Mouse (Mus musculus) intestine, postnatal 0 days (tissue): ENCODE measurements around the gene Gpr139. TPM values are rescaled to one million over a fixed set of nuclear protein-coding genes. Genes with fewer than 3 reads are reported as not detected.

ENCODE experiments used
- ATAC-seq: fragments of 200-750 bp; cut with Nextera tagmentation; 2 replicates; pipeline ENCODE4 v1.8.0; 2017; ENCODE audit warnings: mild to moderate bottlenecking, moderate TSS enrichment, moderate library complexity
- H3K27ac ChIP-seq: fragments of 300-500 bp; sonication (generic); 2 replicates; pipeline ENCODE4 v1.5.1; 2014; ENCODE audit warnings: mild to moderate bottlenecking, low read depth, low read length, moderate library complexity
- H3K27me3 ChIP-seq: fragments of 300-500 bp; sonication (generic); replicated peaks from 2 replicates; pipeline ENCODE4 v1.6.1; 2014; ENCODE audit warnings: low read length, mixed read lengths; ENCODE audit not compliant: control insufficient read depth, insufficient read depth
- H3K36me3 ChIP-seq: fragments of 300-500 bp; sonication (generic); 2 replicates; pipeline ENCODE4 v1.6.1; 2014; ENCODE audit warnings: mild to moderate bottlenecking, moderate library complexity; ENCODE audit not compliant: control insufficient read depth, insufficient read depth
- H3K4me1 ChIP-seq: fragments of 300-500 bp; sonication (generic); replicated peaks from 2 replicates; pipeline ENCODE4 v1.6.1; 2014; ENCODE audit warnings: antibody characterized with exemption, low read length, mixed read lengths; ENCODE audit not compliant: control insufficient read depth, insufficient read depth
- H3K4me2 ChIP-seq: fragments of 300-500 bp; sonication (generic); replicated peaks from 2 replicates; pipeline ENCODE4 v1.6.1; 2014; ENCODE audit warnings: low read depth, mild to moderate bottlenecking, moderate library complexity
- H3K4me3 ChIP-seq: fragments of 300-500 bp; sonication (generic); 2 replicates; pipeline ENCODE4 v1.5.1; 2014; ENCODE audit warnings: low read depth, low read length
- H3K9ac ChIP-seq: fragments of 300-500 bp; sonication (generic); 2 replicates; pipeline ENCODE4 v1.6.1; 2014; ENCODE audit warnings: mild to moderate bottlenecking, low read depth, low read length
- H3K9me3 ChIP-seq: fragments of 300-500 bp; sonication (generic); 2 replicates; pipeline ENCODE4 v1.6.1; 2016; ENCODE audit warnings: mixed run types; ENCODE audit not compliant: control insufficient read depth
- CTCF ChIP-seq: sonication (generic); IDR thresholded peaks from 2 replicates; pipeline ENCODE4 v1.5.1; 2016; ENCODE audit warnings: low read depth, mild to moderate bottlenecking, control low read depth, antibody characterized with exemption, moderate library complexity
- WGBS: fragments of 180-500 bp; shearing (Covaris S2); extraction: QIAGEN DNeasy Blood & Tissue Kit; methylation state at CpG from one replicate; pipeline ENCODE4 v1.1.7; 2014; 5-methylcytosine and 5-hydroxymethylcytosine counted together
- polyA plus RNA-seq: library from polyadenylated mRNA; unstranded; fragments of >200 nt; fragmentation: Nextera tagmentation; extraction: Ambion mirVana; gene quantifications from 2 replicates; pipeline ENCODE4 v1.2.1, GENCODE M21; 2015

Gene Gpr139
- polyA plus RNA-seq, 1 experiment from 2014 or later: not detected

DNA sequence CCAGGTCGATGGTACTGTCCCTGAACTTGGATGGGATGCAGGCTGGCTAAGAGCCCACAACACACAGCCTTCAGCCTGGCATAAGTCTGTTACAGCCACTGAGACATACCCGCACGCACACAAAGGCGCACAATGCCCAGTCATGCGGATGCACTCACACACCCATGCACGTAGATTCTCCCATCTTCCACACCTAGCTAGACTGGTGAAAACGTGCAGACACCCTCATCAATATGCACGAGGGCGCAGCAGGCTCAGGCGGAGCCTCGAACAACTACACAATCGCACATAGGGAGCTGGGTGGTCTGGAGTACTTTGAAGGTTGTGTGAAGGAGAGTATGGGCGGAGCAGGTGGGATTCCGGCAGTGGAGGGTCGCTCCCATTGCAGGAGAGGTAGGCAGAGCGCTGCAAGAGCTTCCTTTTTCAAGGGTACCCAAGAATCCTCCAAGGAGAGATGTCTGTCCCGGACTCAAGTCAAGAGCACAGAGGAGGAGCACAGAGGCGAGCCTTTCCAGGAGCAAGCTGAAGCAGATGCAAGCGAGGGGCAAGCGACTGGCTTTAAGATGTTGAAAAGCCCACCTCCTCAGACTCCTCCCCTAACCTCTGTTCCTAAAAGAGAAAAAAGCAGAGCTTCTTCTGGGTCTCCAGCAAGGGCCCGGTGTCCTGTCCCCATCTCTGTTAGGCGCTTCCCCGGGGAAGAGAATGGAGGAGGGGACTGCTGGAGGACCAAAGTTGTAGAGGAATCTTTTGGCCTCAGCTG lies 958 bp upstream of the Gpr139 start:
- peaks cover 20% of the 10 kb centered on the region for H3K27me3 ChIP-seq
- no peak overlapping the region for H3K4me2 ChIP-seq
- no peak overlapping the region for H3K27ac ChIP-seq
- H3K9me3 ChIP-seq: no peaks in the 10 kb centered on the region
- H3K4me3 ChIP-seq: no peak overlapping the region
- no peak for TF ChIP-seq CTCF
- H3K36me3 ChIP-seq: no peaks in the 10 kb centered on the region
- no peak for ATAC-seq
- WGBS: 6% methylated on average over 23 of the region's 23 CpGs
- H3K9ac ChIP-seq: no peak overlapping the region
- no peaks in the 10 kb centered on the region for H3K4me1 ChIP-seq

DNA sequence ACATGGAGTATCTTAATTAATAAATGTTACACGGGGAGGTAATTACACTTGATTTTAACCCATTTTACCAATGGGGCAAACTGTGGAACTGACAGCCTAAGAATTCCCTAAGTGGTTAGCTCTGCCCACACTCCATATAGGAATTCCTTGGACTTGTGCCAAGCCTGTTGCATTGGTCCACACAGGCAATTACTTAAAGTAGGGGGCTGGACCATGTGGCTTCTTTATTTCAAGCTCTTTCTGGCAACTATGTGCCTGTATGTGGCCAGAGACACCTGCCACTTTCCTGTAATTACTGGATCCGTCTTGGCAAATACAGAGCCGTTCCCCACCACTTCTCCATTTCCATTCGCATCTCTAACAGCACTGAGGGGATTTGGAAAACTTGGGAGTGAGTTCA lies 3.4 kb downstream of the Gpr139 start:
- WGBS: 63% methylated on average over 4 of the region's 4 CpGs
- ATAC-seq: no peak
- Histone ChIP-seq H3K27me3 (peaks cover 20% of the 10 kb centered on the region), H3K9me3 (no peaks in the 10 kb centered on the region), H3K27ac (no peak overlapping the region), H3K4me3 (no peak overlapping the region), H3K9ac (no peak overlapping the region), H3K36me3 (no peaks in the 10 kb centered on the region), H3K4me2 (no peak overlapping the region), H3K4me1 (no peaks in the 10 kb centered on the region)
- TF ChIP-seq CTCF: no peak

- TF ChIP-seq CTCF: no peak
- H3K9me3 ChIP-seq: no peaks in the 10 kb centered on the region
- H3K4me1 ChIP-seq: no peaks in the 10 kb centered on the region
- no peaks in the 10 kb centered on the region for H3K27me3 ChIP-seq
- ATAC-seq: no peak
- 82% methylated on average over 3 of the region's 3 CpGs for WGBS
- no peak overlapping the region for H3K27ac ChIP-seq
- no peak overlapping the region for H3K4me2 ChIP-seq
- no peak overlapping the region for H3K4me3 ChIP-seq
- H3K36me3 ChIP-seq: no peaks in the 10 kb centered on the region
- H3K9ac ChIP-seq: no peak overlapping the region
Observed at GRCm38 (mm10) chr7:119160015-119160414, 24.4 kb downstream of the Gpr139 start.

DNA sequence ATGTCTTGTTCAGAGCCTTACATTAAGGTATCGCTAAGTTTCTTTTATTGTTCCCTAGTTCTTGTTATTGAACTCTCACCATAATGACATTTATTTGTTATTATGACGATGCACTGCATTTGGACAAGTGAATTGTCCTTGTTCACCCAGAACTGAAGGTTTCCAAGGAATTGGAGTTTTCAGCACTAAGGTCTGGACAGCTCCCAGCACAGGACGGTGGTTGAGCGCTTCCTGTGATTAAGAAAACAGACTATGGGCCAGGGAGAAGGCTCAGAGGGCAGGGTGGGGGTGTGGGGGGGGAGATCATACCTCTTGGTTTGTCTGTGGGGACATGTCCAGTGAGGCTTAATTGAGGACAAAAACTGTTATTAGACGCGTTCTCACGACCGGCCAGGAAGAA lies 72.6 kb downstream of the Gpr139 start:
- H3K36me3 ChIP-seq: no peaks in the 10 kb centered on the region
- no peaks in the 10 kb centered on the region for H3K9me3 ChIP-seq
- no peak overlapping the region for H3K9ac ChIP-seq
- WGBS: 64% methylated on average over 8 of the region's 8 CpGs
- no peak overlapping the region for H3K4me2 ChIP-seq
- no peak overlapping the region for H3K4me3 ChIP-seq
- no peak for ATAC-seq
- no peak for TF ChIP-seq CTCF
- H3K4me1 ChIP-seq: no peaks in the 10 kb centered on the region
- H3K27ac ChIP-seq: no peak overlapping the region
- no peaks in the 10 kb centered on the region for H3K27me3 ChIP-seq

GRCm38 (mm10) chr7:119105878-119106277 lies 78.5 kb downstream of the Gpr139 start:
- Histone ChIP-seq H3K36me3 (no peaks in the 10 kb centered on the region), H3K4me1 (no peaks in the 10 kb centered on the region), H3K4me2 (no peak overlapping the region), H3K4me3 (no peak overlapping the region), H3K9me3 (no peaks in the 10 kb centered on the region), H3K27ac (no peak overlapping the region), H3K27me3 (no peaks in the 10 kb centered on the region), H3K9ac (no peak overlapping the region)
- no peak for TF ChIP-seq CTCF
- ATAC-seq: no peak
- 88% methylated on average over 4 of the region's 4 CpGs for WGBS

GRCm38 (mm10) chr7:119096583-119096982 lies 87.8 kb downstream of the Gpr139 start:
- Histone ChIP-seq H3K27me3 (no peaks in the 10 kb centered on the region), H3K4me1 (no peaks in the 10 kb centered on the region), H3K4me3 (no peak overlapping the region), H3K27ac (no peak overlapping the region), H3K9ac (no peak overlapping the region), H3K4me2 (no peak overlapping the region), H3K36me3 (no peaks in the 10 kb centered on the region), H3K9me3 (no peaks in the 10 kb centered on the region)
- WGBS: 70% methylated on average over 3 of the region's 3 CpGs
- no peak for TF ChIP-seq CTCF
- ATAC-seq: no peak

Other genes starting within 250 kb of the Gpr139 start
- 0.66 and 1.5 TPM in 2 replicates for gene Gprc5b, start 189.4 kb downstream of the Gpr139 start, polyA plus RNA-seq